Mouse (Mus musculus) small intestine, adult 2 months (tissue): ENCODE results near the gene Dennd5a.

Experiments used
- CTCF ChIP-seq: fragments of 200-500 bp; IDR thresholded peaks from 2 replicates; pipeline ENCODE4 v1.5.1; 2012; ENCODE audit warnings: low read depth, mild to moderate bottlenecking, control low read depth, inconsistent platforms, low read length, moderate library complexity, mixed read lengths; ENCODE audit not compliant: insufficient replicate concordance, insufficient read length; ENCODE audit errors: extremely low read depth
- POLR2A ChIP-seq: fragments of 200-500 bp; IDR thresholded peaks from 2 replicates; pipeline ENCODE4 v1.6.1; 2012; ENCODE audit warnings: low read depth, mild to moderate bottlenecking, control low read depth, inconsistent platforms, low read length, moderate library complexity

DNA sequence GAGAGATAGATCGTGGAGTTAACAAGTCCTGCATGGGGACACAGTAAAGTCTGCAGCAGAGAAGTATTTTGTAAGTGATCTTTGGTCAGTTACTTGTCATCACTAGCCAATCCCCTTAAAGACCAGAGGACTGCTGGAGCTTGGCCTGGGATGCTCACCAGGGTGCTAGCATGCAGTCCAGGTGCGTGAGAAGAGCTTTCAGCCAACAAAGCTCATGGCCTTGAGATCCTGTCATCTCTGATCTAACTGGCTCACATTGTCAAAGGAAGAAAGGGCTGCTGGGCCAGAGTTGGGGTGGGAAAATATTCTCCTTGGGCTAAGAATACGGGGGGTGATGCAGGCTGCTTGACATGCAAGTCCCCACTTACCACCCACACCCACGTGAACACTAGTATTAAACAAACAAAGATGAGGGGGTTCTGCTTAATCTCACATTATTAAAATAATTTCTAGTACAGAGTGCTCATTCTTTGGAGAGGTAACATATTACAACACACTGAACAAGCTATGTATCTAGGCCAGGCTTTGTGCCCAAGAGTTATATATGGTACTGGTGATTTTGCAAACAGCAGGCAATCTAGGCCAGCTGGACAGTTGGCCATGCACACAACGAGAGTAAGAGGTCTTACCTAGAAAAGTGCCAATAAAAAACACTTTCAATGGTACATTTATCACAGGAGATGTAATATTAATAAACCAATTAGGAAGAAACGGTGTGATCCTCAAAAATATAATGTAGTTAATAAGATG is 15.9 kb upstream of the Dennd5a start:
- TF ChIP-seq CTCF (no peak), POLR2A (no peak)
